11 mouse cellular contexts compared by ENCODE assay signal in the genomic region with DNA sequence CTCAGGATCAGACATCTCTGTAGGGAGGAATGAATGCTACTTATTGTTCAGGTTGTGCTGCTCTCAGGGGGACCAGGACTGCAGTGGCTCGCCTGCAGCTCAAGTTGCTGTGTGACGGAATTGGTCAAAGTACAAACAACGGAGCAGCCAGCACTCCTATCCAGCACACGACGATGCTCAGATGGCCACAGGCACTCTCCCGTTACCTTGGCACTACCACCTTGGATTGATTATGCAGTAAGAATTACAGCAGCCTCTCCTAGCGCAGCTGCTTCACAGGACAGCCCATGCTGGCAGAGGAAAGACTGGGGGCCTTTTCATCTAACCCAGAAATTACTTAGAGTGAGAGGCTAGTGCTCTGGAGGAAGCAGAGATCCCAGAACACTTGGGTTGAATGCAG.
"Had no signal": no experiment of that assay in that cellular context is flagged by ENCODE, and none has a peak within 500 bp of the region (broad histone marks: within the 10 kb centered on the region; RNA-seq: fewer than 3 reads in every experiment).

No protein-coding gene starts in this region.

- ATAC-seq: liver, embryonic 12.5 days had no signal

- H3K4me2 ChIP-seq: limb, embryonic 15.5 days; liver, embryonic 12.5 days; lung, embryonic 14.5 days; midbrain, embryonic 11.5 days had no signal

- H3K4me3 ChIP-seq: limb, embryonic 15.5 days; liver, embryonic 12.5 days had no signal

- H3K9me3 ChIP-seq: limb, embryonic 15.5 days; liver, embryonic 12.5 days had no signal

- H3K36me3 ChIP-seq: limb, embryonic 15.5 days; liver, embryonic 12.5 days had no signal

- H3K27me3 ChIP-seq: liver, embryonic 12.5 days had no signal

- H3K9ac ChIP-seq: limb, embryonic 15.5 days; liver, embryonic 12.5 days; lung, embryonic 14.5 days had no signal

- H3K4me1 ChIP-seq: liver, embryonic 12.5 days had no signal

- DNase-seq: kidney, adult 2 months; kidney, postnatal 25 days; layer of hippocampus, adult 9-11 months; lung, embryonic 14.5 days; lung, postnatal 10 days; lung, postnatal 4 days; right cerebral cortex, postnatal 14 days; thymus, postnatal 14 days had no signal

- H3K27ac ChIP-seq: limb, embryonic 15.5 days; liver, embryonic 12.5 days had no signal
